Mouse (Mus musculus) stomach, embryonic 16.5 days (tissue): ENCODE measurements around the gene Adgrg6. TPM values are rescaled to one million over a fixed set of nuclear protein-coding genes. Genes with fewer than 3 reads are reported as not detected.

Experiments used
- ATAC-seq: fragments of 200-750 bp; cut with Nextera tagmentation; 2 replicates; pipeline ENCODE4 v1.8.0; 2017; ENCODE audit warnings: moderate number of reproducible peaks, moderate TSS enrichment; ENCODE audit not compliant: insufficient read depth, low FRiP score
- H3K27ac ChIP-seq: fragments of 300-500 bp; sonication (generic); 2 replicates; pipeline ENCODE4 v1.5.1; 2014; ENCODE audit warnings: low read length
- H3K27me3 ChIP-seq: fragments of 300-500 bp; sonication (generic); 2 replicates; pipeline ENCODE4 v1.6.1; 2014; ENCODE audit warnings: low read length, control low read depth, mixed read lengths; ENCODE audit not compliant: control insufficient read depth, insufficient read depth
- H3K36me3 ChIP-seq: fragments of 300-500 bp; sonication (generic); 2 replicates; pipeline ENCODE4 v1.6.1; 2014; ENCODE audit warnings: low read length; ENCODE audit not compliant: control insufficient read depth, insufficient read depth
- H3K4me1 ChIP-seq: fragments of 300-500 bp; sonication (generic); 2 replicates; pipeline ENCODE4 v1.6.1; 2014; ENCODE audit warnings: low read length, control low read depth, mixed read lengths; ENCODE audit not compliant: control insufficient read depth, insufficient read depth
- H3K4me2 ChIP-seq: fragments of 300-500 bp; sonication (generic); 2 replicates; pipeline ENCODE4 v1.6.1; 2014; ENCODE audit warnings: low read depth, low read length, mixed read lengths
- H3K4me3 ChIP-seq: fragments of 300-500 bp; sonication (generic); replicated peaks from 2 replicates; pipeline ENCODE4 v1.5.1; 2014; ENCODE audit warnings: mild to moderate bottlenecking, low read length
- H3K9ac ChIP-seq: fragments of 300-500 bp; sonication (generic); 2 replicates; pipeline ENCODE4 v1.6.1; 2014; ENCODE audit warnings: low read length
- H3K9me3 ChIP-seq: fragments of 300-500 bp; sonication (generic); replicated peaks from 2 replicates; pipeline ENCODE4 v1.6.1; 2016; ENCODE audit warnings: low read length, control low read depth; ENCODE audit not compliant: control insufficient read depth
- WGBS: fragments of 180-500 bp; shearing (Covaris S2); extraction: QIAGEN DNeasy Blood & Tissue Kit; methylation state at CpG from one replicate; pipeline ENCODE4 v1.1.7; 2014; 5-methylcytosine and 5-hydroxymethylcytosine counted together
- polyA plus RNA-seq: library from polyadenylated mRNA; unstranded; fragments of >200 nt; fragmentation: Nextera tagmentation; extraction: Ambion mirVana; gene quantifications from 2 replicates; pipeline ENCODE4 v1.2.1, GENCODE M21; 2015

The Adgrg6 gene
- polyA plus RNA-seq, 1 experiment from 2014 or later, result 4.1 TPM

DNA sequence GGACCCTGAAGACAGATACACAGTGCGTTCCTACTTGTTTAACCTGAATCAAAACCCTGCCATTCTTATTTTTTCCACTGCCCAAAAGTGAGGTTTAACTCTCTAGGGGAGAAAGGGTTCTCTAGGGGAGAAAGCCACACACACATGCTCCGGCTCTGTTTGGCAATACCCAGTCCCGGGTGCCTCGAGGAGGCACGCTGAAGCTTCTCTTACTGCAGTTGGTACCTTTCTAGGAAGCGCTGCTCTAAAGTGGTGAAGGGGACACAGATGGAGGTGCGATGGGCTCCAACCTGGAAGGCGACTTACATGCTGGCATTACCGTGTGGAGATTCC is 885 bp downstream of the Adgrg6 start:
- peak overlapping the region; percentile 79 for H3K4me3 ChIP-seq
- peak overlapping the region; percentile 100 for H3K4me2 ChIP-seq
- peak overlapping the region; percentile 81 for H3K9ac ChIP-seq
- no peaks in the 10 kb centered on the region; the same call in 1 of the 2 replicates for H3K9me3 ChIP-seq
- 7% methylated on average over 9 of the region's 9 CpGs for WGBS
- no peak overlapping the region for H3K27ac ChIP-seq
- no peaks in the 10 kb centered on the region for H3K36me3 ChIP-seq
- no peak for ATAC-seq
- H3K4me1 ChIP-seq, result no peaks in the 10 kb centered on the region
- H3K27me3 ChIP-seq, result no peaks in the 10 kb centered on the region; the same call in 1 of the 2 replicates

DNA sequence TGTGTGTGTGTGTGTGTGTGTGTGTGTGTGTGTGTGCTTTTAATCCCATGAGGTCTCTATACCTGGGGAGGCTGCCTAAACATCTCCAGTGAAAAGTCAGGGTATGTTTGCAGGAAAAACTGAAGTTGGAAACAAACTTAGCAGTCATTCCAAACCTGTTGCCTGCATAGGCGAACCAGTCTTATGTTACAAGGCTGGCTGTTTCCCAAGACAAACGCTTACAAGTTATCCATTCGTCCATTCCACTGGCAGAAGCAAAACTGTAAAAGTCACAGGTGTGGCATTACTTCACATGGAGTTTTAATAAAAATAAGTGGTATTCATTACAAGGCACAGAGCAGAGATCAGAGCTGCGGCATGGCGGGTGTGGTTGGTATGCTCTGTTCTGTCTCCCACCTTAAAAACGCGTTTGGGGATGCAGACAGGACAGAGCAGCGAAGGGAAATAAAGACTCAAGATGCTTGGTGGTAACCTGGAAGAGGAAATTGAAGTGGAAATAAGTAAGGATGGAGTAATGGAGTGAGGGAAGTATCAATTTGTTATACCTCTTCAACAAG is 1.9 kb downstream of the Adgrg6 start:
- no peak overlapping the region for H3K27ac ChIP-seq
- WGBS, result 62% methylated on average over 8 of the region's 8 CpGs
- H3K36me3 ChIP-seq, result no peaks in the 10 kb centered on the region
- H3K9me3 ChIP-seq, result no peaks in the 10 kb centered on the region; the same call in 1 of the 2 replicates
- no peak overlapping the region for H3K9ac ChIP-seq
- peak overlapping the region; percentile 100 for H3K4me2 ChIP-seq
- peak overlapping the region; percentile 79 for H3K4me3 ChIP-seq
- no peaks in the 10 kb centered on the region for H3K4me1 ChIP-seq
- H3K27me3 ChIP-seq, result no peaks in the 10 kb centered on the region; the same call in 1 of the 2 replicates
- no peak for ATAC-seq

DNA sequence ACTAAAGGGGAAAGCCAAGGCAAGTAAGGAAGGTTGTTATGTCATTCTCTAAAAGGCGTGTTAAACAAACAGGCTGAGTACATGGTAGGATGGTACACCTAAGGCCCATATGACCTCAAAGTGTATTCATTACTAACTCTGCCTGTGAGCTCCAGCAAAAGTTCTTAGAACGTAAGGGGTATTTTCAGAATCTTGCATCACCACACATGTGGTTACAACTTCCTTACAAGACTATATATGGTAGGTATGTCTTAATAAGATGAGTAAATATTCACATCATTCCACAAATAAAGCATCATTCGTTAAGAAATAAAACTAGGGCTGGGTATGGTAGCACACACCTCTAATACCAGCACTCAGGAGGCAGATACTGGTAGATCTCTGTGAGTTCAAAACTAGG is 8.4 kb downstream of the Adgrg6 start:
- no peaks in the 10 kb centered on the region for H3K9me3 ChIP-seq
- no peak overlapping the region for H3K4me3 ChIP-seq
- H3K27ac ChIP-seq, result no peak overlapping the region
- ATAC-seq, result no peak
- no peaks in the 10 kb centered on the region for H3K27me3 ChIP-seq
- H3K4me2 ChIP-seq, result no peak overlapping the region
- H3K36me3 ChIP-seq, result no peaks in the 10 kb centered on the region
- WGBS, result 83% methylated on average over 3 of the region's 3 CpGs
- H3K4me1 ChIP-seq, result peaks cover 5% of the 10 kb centered on the region; the same call in 1 of the 2 replicates
- H3K9ac ChIP-seq, result no peak overlapping the region

DNA sequence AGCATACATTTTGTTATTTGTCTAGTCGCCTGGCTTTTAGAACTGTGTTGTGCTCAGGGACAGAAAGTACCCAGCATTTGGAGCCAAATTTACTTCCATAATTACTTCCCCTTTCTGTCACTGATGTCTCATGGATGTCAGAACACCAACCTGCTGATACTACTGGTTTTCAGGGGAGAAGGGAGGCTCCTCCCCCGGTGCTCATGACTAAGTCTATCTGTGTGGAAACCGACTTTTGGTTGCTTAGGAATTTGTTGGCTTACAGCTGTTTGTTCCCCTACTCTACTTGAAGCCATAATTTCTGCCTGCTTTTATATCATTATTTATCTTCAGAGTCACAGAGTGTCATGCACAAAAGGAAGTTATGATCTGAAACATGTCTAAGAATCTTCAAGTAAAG is 14.4 kb downstream of the Adgrg6 start:
- Histone ChIP-seq H3K9me3 (no peaks in the 10 kb centered on the region), H3K4me2 (no peak overlapping the region), H3K27me3 (no peaks in the 10 kb centered on the region), H3K36me3 (no peaks in the 10 kb centered on the region), H3K9ac (no peak overlapping the region), H3K4me1 (peaks cover 8% of the 10 kb centered on the region), H3K27ac (no peak overlapping the region), H3K4me3 (no peak overlapping the region)
- no peak for ATAC-seq
- 64% methylated on average over 3 of the region's 3 CpGs for WGBS

DNA sequence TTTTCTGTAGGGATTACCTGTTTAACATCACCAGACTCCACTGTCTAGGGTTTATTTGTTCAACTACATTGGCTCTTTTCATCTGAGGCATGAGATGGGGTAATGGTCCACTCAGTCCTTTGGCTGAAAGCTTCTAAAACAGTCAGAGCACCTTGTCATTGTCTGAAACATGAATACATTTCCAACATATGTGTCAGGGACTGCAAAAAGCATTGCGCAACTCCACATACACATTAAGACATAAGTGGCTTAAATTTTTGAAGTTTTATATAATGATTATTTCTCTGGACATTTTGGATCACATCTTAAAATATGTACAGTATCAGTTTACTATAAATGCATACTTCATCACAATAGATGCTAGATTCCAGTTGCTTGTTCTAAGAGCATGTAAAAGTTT is 14.8 kb downstream of the Adgrg6 start:
- no peak for ATAC-seq
- 94% methylated on average over 1 of the region's 1 CpGs for WGBS
- Histone ChIP-seq H3K36me3 (no peaks in the 10 kb centered on the region), H3K4me3 (no peak overlapping the region), H3K4me1 (peaks cover 8% of the 10 kb centered on the region), H3K9me3 (no peaks in the 10 kb centered on the region), H3K9ac (no peak overlapping the region), H3K4me2 (no peak overlapping the region), H3K27me3 (no peaks in the 10 kb centered on the region), H3K27ac (no peak overlapping the region)

DNA sequence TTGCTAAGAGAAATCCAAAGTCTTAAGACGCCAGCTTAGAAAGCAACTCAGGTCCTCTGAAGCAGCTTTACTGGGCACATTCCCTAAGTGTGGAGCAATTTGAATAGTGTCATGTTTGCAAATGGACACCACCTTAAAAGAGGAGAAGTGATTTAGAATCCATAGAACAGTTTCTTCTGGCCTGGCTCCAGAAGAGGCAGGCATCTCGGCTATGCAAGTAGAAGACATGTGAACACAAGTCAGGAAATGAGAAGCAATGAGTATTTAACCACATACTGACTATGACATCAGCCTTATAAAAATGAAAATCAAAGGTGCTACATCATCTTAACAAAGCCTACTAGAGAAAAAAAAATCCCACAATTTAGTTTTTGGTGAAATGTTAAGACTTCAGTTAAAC is 17.7 kb downstream of the Adgrg6 start:
- Histone ChIP-seq H3K4me1 (peaks cover 4% of the 10 kb centered on the region; the same call in 1 of the 2 replicates), H3K9ac (no peak overlapping the region), H3K27ac (no peak overlapping the region), H3K27me3 (no peaks in the 10 kb centered on the region), H3K36me3 (no peaks in the 10 kb centered on the region), H3K4me3 (no peak overlapping the region), H3K9me3 (no peaks in the 10 kb centered on the region), H3K4me2 (no peak overlapping the region)
- WGBS, result 52% methylated on average over 2 of the region's 2 CpGs
- ATAC-seq, result no peak

DNA sequence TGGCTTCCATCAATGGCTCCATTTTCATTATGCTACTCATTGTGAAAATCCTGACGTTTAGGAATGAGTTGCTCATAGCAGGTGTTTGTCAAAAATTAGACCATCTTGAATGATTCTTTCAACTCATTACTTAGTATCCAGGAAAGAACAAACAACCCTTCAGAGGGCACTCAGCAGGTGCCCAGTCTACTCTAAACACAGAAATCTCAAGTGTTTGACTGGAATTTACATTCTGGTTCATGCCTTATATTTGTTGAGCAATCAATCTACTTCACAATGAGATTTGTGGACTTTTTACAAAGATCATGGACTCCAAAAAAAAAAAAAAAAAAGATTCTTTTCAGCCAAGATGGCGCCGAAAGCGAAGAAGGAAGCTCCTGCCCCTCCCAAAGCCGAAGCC is 22.7 kb downstream of the Adgrg6 start:
- ATAC-seq, result no peak
- no peak overlapping the region for H3K4me2 ChIP-seq
- no peaks in the 10 kb centered on the region for H3K36me3 ChIP-seq
- no peaks in the 10 kb centered on the region for H3K9me3 ChIP-seq
- H3K27ac ChIP-seq, result no peak overlapping the region
- 75% methylated on average over 5 of the region's 5 CpGs for WGBS
- no peaks in the 10 kb centered on the region for H3K4me1 ChIP-seq
- H3K27me3 ChIP-seq, result no peaks in the 10 kb centered on the region
- no peak overlapping the region for H3K4me3 ChIP-seq
- no peak overlapping the region for H3K9ac ChIP-seq

DNA sequence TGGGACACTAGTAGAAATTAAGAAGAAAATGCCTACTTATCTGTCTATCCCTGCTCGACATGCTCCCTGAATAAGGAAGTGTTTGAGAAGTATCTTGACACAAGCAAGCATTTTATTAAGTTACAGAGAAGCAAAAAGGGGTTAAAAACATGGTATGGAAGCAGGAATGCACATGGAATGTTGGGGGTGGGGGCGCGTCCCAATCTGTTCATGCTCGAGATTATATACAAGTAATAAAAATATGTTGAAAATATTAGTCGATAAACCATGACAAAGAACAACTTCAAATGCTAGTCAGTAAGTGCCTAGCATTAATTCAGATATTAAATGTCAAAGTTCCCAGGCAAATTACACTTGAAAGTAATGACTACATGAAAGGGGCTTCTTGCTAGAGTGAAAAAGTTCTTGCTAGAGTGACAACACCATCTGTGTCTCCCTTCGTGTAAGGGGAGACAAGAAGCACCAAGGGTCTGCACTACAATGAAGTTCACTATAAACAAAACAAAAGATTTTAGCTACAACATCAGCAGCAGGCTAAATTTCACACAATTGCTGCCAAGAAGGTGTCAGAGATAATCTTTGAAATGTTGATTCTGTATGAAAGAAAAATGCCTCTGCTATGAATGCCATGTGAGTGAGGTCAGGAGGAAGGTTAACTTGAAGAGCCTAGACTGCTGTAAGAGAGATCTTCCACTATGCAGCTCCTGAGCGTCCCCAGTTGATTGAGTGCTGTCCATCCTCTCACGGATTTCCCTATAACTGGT is 24.4 kb downstream of the Adgrg6 start:
- Histone ChIP-seq H3K36me3 (no peaks in the 10 kb centered on the region), H3K27me3 (no peaks in the 10 kb centered on the region), H3K4me3 (no peak overlapping the region), H3K4me2 (no peak overlapping the region), H3K4me1 (no peaks in the 10 kb centered on the region), H3K27ac (no peak overlapping the region), H3K9me3 (no peaks in the 10 kb centered on the region), H3K9ac (no peak overlapping the region)
- ATAC-seq, result no peak
- 33% methylated on average over 8 of the region's 8 CpGs for WGBS

DNA sequence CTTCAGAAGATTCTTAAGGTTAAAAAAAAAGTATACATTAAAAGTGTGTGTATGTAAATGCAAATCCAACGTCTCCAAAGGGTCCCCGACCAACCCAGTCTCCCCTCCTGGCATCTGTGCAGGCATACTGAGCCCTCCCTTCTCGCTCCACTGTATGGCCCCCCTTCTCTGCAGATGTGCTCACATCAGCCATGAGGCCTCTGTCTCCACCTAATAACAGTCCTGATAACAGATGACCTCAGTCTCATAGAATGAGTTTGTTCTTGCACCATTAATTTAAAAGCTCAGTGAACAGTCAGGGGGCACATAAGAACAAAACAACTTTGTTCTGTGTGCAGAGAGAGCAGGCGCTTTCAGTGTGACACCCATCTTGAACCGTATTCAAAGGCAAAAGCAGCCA is 27.6 kb downstream of the Adgrg6 start:
- H3K9ac ChIP-seq, result no peak overlapping the region
- H3K4me1 ChIP-seq, result no peaks in the 10 kb centered on the region
- no peak for ATAC-seq
- H3K27me3 ChIP-seq, result no peaks in the 10 kb centered on the region
- no peaks in the 10 kb centered on the region for H3K9me3 ChIP-seq
- WGBS, result 53% methylated on average over 5 of the region's 5 CpGs
- H3K27ac ChIP-seq, result no peak overlapping the region
- no peaks in the 10 kb centered on the region for H3K36me3 ChIP-seq
- H3K4me2 ChIP-seq, result no peak overlapping the region
- H3K4me3 ChIP-seq, result no peak overlapping the region
